Mouse (Mus musculus): ENCODE measurements around the gene Smarcd2.

Gene Smarcd2

DNA sequence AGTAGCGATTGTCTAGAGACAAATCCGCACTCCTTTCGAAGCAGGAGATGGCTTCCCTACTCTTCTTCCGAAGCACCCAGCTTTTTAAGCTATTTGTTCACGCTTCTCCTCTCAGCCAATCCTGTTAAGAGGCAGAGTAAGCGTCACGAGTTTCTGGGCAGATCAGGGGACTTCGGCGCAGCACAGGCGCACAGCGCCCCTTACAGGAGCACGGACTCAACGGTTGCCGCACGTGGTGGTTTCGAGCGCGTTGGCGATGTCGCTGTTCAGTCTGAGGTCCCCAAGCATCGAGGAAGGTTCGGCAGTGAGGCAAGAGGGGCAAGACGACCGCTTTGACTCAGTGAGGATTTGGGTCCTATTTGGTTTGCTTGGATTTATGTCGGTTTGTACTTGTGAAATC lies 3.7 kb upstream of the Smarcd2 start, which contains the start of gene Tcam1:
Tcam1 (plus strand) TSS at position 219 of the 400 bp plus-strand sequence.
- peak; percentile 98 for DNase-seq (ENCODE audit: low read depth, low spot score)

DNA sequence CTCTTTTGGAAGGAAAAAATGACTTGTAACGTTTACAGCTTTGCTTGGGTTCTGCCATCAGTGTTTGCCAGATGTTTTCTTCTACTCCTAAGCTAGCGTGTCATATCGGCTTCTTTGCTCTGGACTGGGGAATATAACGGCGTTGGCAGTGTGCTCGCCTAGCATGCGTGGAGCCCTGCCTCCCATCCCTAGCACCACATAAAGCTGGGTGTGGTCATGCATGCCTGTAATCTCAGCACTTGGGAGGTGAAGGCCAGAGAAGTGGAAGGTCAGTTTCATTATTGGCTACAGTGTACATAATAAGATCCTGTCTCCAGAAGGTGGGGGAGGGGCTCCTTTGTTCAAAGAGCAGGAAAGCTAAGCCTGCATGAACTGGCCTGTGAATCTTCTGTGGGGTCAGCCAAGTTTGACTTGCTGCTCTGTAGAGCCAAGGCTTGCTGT lies 2.2 kb upstream of the Smarcd2 start:
- peak; percentile 30 for DNase-seq (ENCODE audit: low read depth, low spot score)

DNA sequence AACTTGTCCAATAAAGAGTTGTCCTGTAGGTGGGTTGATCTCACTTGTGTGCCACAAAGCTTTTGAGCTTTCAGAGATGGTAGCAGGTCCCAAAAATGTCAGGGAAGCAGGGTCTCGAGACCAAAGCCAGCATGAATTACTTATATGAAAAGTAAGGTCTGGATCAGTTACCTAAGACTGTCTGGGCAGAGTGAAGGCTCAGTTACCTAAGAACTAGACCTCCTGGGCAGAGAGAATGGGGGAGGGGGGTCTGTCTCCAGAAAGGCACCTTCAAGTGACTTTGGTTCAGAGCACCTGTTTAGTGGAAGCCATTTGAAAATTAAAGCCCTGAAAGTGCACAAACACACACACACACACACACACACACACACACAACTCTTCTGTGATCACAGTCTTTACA lies 1.6 kb upstream of the Smarcd2 start:
- DNase-seq (ENCODE audit: low read depth, low spot score): no peak

DNA sequence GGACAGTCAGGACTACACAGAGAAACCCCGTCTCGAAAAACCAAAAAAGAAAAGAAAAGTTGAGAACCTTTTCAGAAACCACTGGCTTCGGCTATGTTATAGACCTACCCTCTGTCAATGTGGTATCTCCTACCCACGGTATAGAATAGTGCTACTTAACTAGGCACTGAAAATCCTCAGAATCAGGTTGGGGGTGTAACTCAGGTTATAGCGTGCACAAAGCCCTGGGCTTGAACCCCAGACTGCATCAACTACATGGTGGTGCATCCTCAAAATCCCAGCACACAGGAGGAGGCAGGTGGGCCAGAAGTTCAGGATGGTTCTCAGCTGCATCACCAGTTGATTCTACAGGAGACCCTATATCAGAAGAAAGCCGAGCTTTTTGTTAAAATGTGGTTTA lies 1.0 kb upstream of the Smarcd2 start:
- DNase-seq (ENCODE audit: low read depth, low spot score): no peak

DNA sequence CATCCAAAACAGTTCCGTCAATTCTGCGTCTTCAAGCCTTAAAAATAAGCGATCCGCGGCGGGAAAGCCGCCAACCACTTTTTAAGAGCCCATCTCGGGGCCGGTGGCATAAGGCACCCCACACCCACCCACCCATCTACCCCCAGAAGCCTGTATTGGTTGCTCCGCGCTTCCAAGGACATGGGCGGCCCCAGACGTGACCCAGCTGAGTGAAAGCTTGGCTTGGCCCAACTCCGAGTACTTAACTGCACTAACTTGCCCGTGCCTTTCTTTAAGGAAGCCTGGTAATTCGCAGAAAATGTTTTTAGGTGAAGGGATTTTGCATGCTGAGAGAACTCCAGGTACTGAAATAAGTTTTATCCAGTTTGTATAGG lies 526 bp upstream of the Smarcd2 start:
- no peak for DNase-seq (ENCODE audit: low read depth, low spot score)

DNA sequence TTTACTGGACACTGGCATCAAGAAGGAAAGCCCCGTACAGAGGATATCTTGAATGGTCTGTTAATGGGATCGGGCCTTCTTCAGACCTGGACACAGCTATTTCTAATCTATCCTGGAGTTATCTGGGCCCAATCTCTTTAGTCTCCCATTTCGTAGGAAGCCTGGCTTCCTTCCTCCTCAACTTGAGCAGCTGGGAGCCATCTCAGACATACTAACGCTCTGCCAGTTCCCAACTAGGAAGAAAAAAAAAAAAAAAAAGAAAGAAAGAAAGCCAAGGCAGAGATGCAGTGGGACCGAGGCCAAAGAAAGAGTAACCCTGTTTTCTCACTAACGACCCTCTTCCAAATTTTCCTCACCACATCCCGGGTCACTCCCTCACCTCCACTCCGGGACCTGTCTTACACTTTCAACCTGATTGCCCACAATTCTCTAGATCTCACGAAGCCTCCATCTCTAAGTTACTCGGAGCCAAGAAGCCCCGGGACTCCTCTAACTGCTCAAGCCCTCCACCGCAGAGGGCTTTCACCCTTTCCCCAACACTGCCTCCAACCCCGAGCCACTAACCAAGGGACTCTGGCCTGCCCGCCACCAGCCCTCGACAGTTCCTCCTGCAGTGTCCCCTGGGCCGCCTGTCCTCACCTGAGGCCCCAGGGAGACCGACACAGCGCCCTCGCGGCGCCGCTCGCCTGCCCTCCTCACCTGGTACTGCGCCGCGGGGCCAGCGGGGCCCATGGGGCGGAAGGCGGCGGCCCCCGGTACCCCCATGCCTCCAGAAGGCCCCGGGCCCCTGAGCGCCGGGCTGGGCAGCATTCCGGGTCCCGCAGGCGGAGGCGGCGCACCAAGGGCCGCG lies 753 bp downstream of the Smarcd2 start:
- no peak for DNase-seq (ENCODE audit: low read depth, low spot score)

DNA sequence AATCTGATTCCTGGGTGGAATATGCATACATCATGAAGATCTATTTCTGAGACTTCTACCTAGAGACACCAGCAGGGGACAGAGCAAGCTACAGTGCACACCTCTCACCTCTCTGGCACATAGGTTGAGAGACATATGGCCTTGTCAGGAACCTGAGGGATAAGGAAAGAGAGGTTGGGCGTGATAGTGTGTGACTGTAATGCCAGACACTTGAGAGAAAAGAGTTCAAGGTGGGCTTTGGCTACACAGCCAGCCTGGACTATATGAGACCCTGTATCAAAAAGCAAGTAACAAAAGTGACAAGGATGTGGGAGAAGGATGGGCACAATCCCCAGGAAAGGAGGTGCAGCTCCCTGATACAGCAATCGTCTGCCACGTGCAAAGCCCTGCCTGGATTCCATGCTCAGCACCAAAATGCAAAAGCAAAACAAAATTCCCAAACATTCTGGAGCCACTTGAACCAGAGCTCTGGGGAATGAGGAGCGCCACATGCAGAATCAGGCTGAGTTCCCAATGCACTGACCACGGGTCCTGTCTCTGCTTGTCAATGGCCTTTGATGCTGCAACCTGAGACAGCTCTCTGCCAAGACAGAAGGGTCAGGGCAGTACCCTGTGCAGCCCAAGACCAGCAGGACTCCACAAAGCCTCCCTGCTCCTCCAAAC lies 1.5 kb downstream of the Smarcd2 start:
- no peak for DNase-seq (ENCODE audit: low read depth, low spot score)

DNA sequence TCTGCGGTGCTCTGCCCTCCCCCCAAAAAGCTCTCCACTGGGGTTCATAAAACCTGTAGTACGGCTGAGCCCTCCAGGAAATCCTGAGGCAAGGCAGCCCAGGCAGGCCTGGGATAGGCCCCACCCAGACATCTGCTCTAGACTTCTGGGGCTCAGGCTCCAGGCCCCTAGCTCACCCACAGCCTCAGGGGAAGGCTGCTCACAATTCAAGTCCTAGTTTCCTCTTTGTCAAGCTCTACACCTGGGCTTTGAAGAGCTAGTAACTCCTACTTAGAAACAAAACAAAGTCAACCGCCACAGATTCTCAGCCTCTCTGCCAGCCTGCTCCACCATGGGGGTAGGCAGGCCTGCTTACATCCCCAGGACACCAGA lies 3.7 kb downstream of the Smarcd2 start:
- peak; percentile 59 for DNase-seq (ENCODE audit: low read depth, low spot score)

DNA sequence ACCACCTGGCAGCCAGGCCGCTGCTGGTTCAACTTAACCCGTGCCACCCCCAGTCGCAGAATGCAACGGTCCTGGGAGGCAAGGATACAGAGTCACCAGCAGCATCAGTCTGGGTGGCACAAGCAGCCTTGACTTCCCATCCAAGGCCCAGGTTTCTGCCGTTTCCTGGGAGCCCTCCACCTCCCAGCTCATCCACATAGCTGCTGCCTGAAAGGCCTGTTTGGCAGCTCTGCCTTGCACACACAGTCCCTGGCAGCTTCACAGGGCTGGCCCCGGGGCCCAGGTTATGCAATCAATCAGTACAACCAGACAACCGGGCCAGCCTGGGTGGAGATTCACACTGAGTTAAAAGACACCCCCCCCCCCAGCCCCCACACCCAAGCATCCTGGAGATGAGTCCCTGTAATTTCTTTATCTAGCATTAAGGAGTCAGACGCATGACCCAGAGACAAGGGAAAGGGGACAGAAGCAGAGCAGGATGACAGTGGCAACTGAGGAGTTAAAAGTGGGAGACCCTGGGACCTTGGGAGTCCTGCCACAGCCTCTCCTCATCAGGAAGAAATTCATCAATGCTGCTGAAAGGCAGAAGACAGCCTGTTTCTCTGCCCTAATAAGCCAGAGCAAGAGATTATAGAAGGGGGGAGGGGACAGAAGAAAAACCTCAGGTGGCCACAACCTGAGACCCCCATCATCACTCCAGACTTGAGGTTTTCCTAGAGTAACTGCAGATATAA lies 4.3 kb downstream of the Smarcd2 start:
- DNase-seq (ENCODE audit: low read depth, low spot score): no peak

DNA sequence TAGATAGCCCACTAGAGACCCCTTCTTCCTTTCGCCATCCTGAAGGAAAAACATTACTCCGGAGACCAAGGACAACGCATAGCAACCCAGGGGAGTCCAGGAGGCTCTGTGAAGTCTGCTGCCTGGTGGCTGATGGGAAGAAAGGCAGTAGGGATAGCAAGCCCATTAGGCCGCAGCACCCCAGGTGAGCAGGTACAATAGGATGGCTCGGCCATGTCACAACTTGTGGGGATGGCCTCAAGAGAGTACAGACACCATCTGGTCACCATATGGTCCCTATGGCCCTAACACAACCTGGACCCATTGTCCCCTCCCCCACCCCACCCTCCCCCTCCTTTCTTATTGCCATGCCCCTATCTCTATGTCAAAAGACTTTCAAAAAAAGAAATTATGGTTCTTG lies 4.9 kb downstream of the Smarcd2 start:
- peak; percentile 46 for DNase-seq (ENCODE audit: low read depth, low spot score)

DNA sequence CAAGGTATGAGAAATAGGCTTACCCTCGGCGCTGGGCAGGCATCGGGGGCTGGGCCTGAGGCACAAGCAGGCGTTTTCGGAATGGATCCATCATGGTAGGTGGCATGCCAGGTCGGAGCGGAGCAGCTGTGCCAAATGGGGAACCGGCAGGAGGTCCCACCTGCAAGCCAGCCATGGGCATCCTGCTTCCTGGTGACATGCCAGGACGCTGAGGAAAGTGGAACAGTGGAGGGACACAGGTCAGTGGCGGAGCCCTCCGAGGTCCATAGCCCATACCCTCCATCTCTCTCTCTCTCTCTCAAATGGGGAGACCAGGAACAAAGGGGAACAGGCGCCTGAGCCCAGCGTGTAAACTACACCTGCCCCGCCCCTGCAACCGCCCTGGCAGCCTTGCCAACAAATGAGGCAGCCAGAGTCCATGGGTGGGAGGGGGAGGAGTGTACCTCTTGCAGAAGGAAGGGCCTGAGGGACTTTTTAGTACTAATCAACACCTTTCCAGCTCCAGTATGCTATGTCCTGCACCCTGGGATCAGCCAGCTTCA lies 5.4 kb downstream of the Smarcd2 start:
- DNase-seq (ENCODE audit: low read depth, low spot score): peak; percentile 38

DNA sequence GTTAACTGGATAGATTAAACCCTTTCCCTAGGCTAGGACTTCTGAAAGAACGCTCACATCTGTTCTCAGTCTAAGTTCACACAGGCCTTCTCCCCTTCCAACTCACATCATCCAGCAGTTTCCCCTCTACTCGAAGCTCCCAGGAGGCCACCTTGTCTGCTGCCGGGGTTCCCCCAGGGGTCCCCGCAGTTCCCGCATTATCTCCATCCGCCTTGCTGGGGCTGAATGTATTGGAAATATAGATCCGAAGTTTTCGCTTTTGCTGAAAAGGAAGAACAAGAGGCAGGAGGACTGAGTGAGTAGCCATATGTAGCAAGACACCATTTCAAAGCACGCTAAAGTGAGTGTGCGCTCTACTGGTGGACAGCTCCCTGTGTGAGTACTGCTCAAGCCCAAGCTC lies 6.3 kb downstream of the Smarcd2 start:
- DNase-seq (ENCODE audit: low read depth, low spot score): no peak

DNA sequence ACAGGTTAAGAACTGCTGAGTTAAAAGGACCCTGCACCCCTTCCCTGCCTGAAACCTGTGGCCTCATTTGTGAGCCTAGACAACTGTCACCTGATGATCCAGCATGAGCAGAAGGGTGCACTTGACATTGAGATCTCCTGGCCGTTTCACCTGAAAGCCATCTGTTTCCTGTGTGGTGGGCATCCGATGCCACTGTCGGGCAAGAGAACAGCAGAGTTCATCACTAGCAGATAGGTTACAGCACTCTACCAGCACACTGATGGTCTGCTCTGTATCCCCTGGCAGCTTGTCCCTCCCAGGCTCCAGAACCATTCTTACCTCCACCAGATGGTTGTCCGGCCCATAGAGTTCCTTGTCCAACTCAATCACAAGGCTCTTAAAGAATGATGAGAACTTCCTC lies 7.2 kb downstream of the Smarcd2 start:
- no peak for DNase-seq (ENCODE audit: low read depth, low spot score)

DNA sequence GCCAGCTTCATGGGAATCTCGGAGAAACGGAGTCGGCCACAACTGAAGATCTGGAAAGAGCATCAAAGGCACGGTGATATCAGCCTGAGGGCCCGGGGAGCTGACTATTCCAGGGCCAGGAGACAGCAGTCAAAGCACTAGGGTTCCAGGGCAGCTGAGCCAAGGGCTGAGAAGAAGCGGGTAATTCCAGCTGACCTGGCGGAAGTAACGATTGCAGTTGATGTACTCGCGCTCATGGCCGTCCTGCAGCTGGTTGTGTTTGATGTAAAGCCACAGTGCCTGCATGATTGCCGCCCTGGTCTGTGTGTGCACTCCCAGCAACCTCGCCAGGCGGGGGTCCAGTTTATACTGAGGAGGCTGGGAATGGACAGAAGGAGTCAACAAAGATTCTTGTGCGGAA lies 7.8 kb downstream of the Smarcd2 start:
- no peak for DNase-seq (ENCODE audit: low read depth, low spot score)

DNA sequence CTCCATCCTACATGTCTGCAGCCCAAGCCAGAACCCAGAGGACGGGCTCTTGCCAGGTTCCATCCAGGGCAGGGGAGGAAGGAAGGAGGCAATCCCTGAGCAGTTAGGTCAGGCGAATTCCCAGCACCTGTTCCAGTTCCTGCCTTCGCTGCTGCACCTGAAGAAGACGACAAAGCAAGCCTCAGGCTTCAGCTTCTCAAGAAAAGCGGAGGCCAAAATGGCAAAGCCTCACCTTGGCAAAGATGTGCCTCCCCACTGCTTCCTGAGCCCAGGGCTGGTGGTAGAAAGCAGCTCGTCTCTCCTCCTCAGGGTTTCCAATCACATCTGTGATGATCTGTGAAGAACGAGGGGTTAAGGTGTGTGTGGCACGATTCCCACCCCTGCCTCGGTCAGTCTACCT lies 8.8 kb downstream of the Smarcd2 start:
- no peak for DNase-seq (ENCODE audit: low read depth, low spot score)

DNA sequence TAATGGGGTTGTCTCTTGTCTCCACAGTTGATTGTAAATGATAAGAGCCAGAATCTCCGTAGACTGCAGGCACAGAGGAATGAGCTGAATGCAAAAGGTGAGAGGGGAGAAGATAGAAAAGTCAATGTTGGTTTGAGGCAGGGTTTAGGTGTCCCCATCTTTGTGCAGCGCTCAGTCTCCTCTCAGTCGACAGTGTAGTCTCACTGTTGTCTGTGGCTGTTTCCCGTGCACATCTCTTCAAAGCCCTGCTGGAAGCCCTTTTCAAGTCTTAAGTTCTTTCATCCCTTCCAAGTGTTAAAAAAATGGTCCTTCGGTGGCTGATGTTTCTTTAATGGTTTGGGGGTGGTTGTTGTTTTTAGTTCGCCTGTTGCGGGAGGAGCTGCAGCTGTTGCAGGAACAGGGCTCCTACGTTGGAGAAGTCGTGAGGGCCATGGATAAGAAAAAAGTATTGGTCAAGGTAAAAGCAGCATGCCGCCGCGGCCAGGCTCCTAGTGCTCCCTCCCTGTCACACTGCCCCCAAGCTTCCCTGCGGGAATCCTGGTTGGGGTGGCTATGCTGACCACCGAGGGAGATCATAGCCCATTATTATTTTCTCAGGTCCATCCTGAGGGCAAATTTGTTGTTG lies 11.8 kb downstream of the Smarcd2 start:
- DNase-seq (ENCODE audit: low read depth, low spot score): no peak

DNA sequence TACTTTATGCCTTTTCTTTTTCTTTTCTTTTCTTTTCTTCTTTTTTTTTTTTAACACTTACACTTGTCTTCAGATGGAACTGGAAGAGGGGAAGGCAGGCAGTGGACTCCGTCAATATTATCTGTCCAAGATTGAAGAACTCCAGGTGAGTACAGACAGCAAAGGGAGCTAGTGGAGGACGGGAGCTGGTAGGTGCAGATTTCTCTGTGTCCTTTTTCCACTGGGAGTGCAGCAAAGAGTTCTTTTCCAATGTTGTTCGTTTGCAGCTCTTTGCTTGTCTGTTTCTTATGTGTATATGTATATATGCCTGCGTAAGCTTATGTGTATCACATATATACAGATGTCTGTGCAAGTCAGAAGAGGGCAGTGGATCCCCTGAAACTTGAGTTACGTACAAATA lies 16.0 kb downstream of the Smarcd2 start:
- DNase-seq (ENCODE audit: low read depth, low spot score): no peak

DNA sequence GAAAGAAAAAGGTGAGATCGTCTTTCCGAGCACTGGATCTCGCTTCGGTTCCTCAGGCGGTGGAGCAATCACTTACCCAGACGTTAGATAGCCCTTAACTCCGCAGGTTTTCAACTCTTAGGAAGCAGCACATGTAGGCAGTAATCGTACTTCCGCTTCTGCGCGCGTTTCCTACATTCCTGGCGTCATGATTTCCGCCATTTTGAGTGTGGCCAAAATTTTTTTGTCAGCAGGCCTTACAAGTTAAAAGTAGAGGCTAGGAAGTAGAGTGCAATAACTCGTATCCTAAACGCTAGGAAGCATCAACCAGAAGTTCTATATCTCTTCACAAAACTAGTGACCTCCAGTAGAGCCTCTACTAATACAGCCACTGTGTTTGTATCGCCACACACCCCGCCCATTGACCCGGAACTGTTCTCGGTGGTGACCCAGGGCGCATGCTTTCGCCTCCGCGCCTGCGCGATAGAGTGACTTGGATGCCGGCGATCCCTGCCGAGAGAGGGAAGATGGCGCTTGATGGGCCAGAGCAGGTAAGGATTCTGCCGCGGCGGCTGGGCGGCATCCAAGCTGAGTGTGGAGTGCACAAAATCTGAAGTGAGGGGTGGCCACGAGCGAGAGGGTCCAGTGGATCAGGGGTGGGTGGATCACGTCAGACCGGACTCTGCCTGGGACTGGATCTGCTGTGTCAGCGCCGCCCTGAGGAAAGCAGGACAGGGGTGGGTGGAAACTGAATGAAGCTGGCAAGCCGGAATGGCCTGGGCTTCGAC lies 16.9 kb downstream of the Smarcd2 start, which contains the start of the genes Ftsj3 and Psmc5:
Ftsj3 (minus strand) TSS at position 395 of the 767 bp plus-strand sequence.
Psmc5 (plus strand) TSS at position 470 of the 767 bp plus-strand sequence.
- peak; percentile 94 for DNase-seq (ENCODE audit: low read depth, low spot score)

DNA sequence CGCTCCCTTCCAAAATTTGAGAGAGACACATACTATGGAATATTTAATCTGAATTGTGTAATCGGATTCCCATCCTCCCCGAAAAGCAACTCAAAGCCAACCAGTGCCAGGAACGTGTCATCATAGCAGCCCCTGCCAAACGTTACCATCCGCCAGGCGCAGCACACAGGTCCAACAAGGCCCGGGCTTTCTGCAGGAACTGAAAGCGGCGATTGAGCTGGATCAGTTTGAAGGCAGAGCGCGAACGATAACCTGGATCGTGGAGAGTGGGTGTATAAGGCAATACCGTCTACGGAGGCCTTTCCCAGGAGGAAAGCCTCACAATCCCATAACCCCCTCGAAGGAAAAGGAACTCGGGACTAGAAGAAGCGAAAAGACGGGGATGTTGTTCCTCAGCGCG lies 17.6 kb downstream of the Smarcd2 start:
- no peak for DNase-seq (ENCODE audit: low read depth, low spot score)

DNA sequence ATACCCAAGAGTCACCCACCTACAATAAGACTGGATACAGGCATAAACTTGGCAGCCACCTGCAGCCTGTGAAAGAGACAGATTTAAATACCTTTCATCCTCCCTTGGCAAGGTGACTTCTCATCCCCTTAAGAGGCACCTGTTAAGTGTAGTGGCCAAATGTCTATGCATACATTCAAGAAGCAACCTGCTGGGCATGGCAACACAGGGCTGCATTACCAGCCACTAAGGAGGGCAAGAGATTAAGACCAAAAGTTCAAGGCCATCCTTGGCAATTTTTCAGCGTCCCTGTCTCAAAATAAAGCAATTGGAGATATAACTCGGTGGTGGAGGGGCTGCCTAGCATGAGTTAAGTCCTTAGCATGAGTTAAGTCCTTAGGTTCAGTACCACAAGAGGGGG lies 18.0 kb downstream of the Smarcd2 start:
- no peak for DNase-seq (ENCODE audit: low read depth, low spot score)

DNA sequence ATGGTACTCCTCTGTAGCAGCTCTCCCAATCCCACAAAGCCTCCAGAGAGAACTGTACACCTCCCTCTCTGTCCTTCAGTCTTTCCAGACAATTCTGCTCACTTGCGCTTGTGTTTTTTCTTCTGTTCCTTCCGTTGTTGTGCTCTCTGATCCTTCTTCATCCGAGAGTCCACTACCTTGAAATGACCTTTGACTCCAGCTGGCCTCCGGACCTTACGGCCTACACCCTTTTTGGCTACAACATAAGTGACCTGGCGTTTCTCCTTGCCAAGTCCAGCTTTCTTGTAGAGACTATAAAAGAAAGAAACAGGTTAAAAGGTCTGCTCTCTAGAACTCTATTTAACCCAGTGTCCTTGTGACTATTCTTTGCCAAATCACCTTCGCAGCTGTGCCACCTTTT lies 23.4 kb downstream of the Smarcd2 start:
- no peak for DNase-seq (ENCODE audit: low read depth, low spot score)

Data from forelimb bud, embryonic 11.5 days (tissue).